Mouse (Mus musculus): Measurements from ENCODE around the gene Olfr193. TPM values are rescaled to one million over a fixed set of nuclear protein-coding genes. Genes with fewer than 3 reads are reported as not detected.
"Not testable (repeated sequence)": the region's sequence is repeated elsewhere in the genome, so short reads cannot be mapped to it uniquely, and the experiment has no call there.

The Olfr193 gene
- polyA plus RNA-seq, 1 experiment = not detected

GRCm38 (mm10) chr16:59077905-59078304, 33.8 kb downstream of the Olfr193 start, which contains the start of gene Olfr190:
Olfr190 (minus strand) TSS chr16:59078005.
- TF ChIP-seq CTCF (IDR thresholded peaks at IDR 0.05; ENCODE audit: insufficient read depth, low read depth, low read length) (no peak), POLR2A (IDR thresholded peaks at IDR 0.05; ENCODE audit: insufficient read depth, low read depth, low read length) (no peak)
- H3K4me1 ChIP-seq (ENCODE audit: control insufficient read depth, insufficient read depth, low read length) = no peaks in the 10 kb centered on the region
- no peak within 1 kb of the TSS for H3K4me3 ChIP-seq (ENCODE audit: insufficient read depth, low read depth, low read length)
- WGBS = 87% methylated on average over 5 of the region's 5 CpGs
- H3K27ac ChIP-seq (ENCODE audit: insufficient read depth, low read depth, low read length) = no peak within 1 kb of the TSS

- Histone ChIP-seq H3K27ac (ENCODE audit: insufficient read depth, low read depth, low read length) (no peak overlapping the region), H3K4me3 (ENCODE audit: insufficient read depth, low read depth, low read length) (no peak overlapping the region), H3K4me1 (ENCODE audit: control insufficient read depth, insufficient read depth, low read length) (no peaks in the 10 kb centered on the region)
- 94% methylated on average over 1 of the region's 1 CpGs for WGBS
- TF ChIP-seq POLR2A (IDR thresholded peaks at IDR 0.05; ENCODE audit: insufficient read depth, low read depth, low read length) (no peak), CTCF (IDR thresholded peaks at IDR 0.05; ENCODE audit: insufficient read depth, low read depth, low read length) (no peak)
Measured at GRCm38 (mm10) chr16:59073520-59073919, 38.2 kb downstream of the Olfr193 start.

GRCm38 (mm10) chr16:59071755-59072154, 39.9 kb downstream of the Olfr193 start:
- no peak for TF ChIP-seq CTCF (IDR thresholded peaks at IDR 0.05; ENCODE audit: insufficient read depth, low read depth, low read length)
- TF ChIP-seq POLR2A (IDR thresholded peaks at IDR 0.05; ENCODE audit: insufficient read depth, low read depth, low read length) = no peak
- Histone ChIP-seq H3K4me1 (ENCODE audit: control insufficient read depth, insufficient read depth, low read length) (no peaks in the 10 kb centered on the region), H3K27ac (ENCODE audit: insufficient read depth, low read depth, low read length) (no peak overlapping the region), H3K4me3 (ENCODE audit: insufficient read depth, low read depth, low read length) (no peak overlapping the region)

- WGBS = 69% methylated on average over 3 of the region's 3 CpGs
- not testable (repeated sequence) for H3K4me1 ChIP-seq (ENCODE audit: control insufficient read depth, insufficient read depth, low read length); H3K4me3 ChIP-seq (ENCODE audit: insufficient read depth, low read depth, low read length); H3K27ac ChIP-seq (ENCODE audit: insufficient read depth, low read depth, low read length)
Measured at GRCm38 (mm10) chr16:59062411-59062810, 49.3 kb downstream of the Olfr193 start.

Other genes with a start within 250 kb of the Olfr193 start
- not detected in 2 replicates for gene Olfr177, start 237.1 kb downstream of the Olfr193 start, polyA plus RNA-seq (2012; ENCODE audit: insufficient read depth, insufficient read length, low replicate concordance, missing spikeins)
- gene Olfr178, start 219.8 kb downstream of the Olfr193 start, polyA plus RNA-seq (2012; ENCODE audit: insufficient read depth, insufficient read length, low replicate concordance, missing spikeins) = not detected in 2 replicates
- not detected in 2 replicates for gene Olfr181, start 183.1 kb downstream of the Olfr193 start, polyA plus RNA-seq (2012; ENCODE audit: insufficient read depth, insufficient read length, low replicate concordance, missing spikeins)
- not detected in 2 replicates for gene Olfr180, start 182.5 kb downstream of the Olfr193 start, polyA plus RNA-seq (2012; ENCODE audit: insufficient read depth, insufficient read length, low replicate concordance, missing spikeins)
- gene Olfr183, start 116.5 kb downstream of the Olfr193 start, polyA plus RNA-seq (2012; ENCODE audit: insufficient read depth, insufficient read length, low replicate concordance, missing spikeins) = not detected in 2 replicates
- not detected in 2 replicates for gene Olfr186, start 81.6 kb downstream of the Olfr193 start, polyA plus RNA-seq (2012; ENCODE audit: insufficient read depth, insufficient read length, low replicate concordance, missing spikeins)
- not detected in 2 replicates for gene Olfr187, start 72.1 kb downstream of the Olfr193 start, polyA plus RNA-seq (2012; ENCODE audit: insufficient read depth, insufficient read length, low replicate concordance, missing spikeins)
- gene Olfr190, start 33.9 kb downstream of the Olfr193 start, polyA plus RNA-seq (2012; ENCODE audit: insufficient read depth, insufficient read length, low replicate concordance, missing spikeins) = not detected in 2 replicates
- not detected in 2 replicates for gene Olfr191, start 22.1 kb downstream of the Olfr193 start, polyA plus RNA-seq (2012; ENCODE audit: insufficient read depth, insufficient read length, low replicate concordance, missing spikeins)
- not detected in 2 replicates for gene Olfr194, start 9.2 kb upstream of the Olfr193 start, polyA plus RNA-seq (2012; ENCODE audit: insufficient read depth, insufficient read length, low replicate concordance, missing spikeins)
- gene Olfr195, start 35.2 kb upstream of the Olfr193 start, polyA plus RNA-seq (2012; ENCODE audit: insufficient read depth, insufficient read length, low replicate concordance, missing spikeins) = not detected in 2 replicates
- gene Olfr196, start 58.6 kb upstream of the Olfr193 start, polyA plus RNA-seq (2012; ENCODE audit: insufficient read depth, insufficient read length, low replicate concordance, missing spikeins) = not detected in 2 replicates
- not detected in 2 replicates for gene Olfr198, start 91.7 kb upstream of the Olfr193 start, polyA plus RNA-seq (2012; ENCODE audit: insufficient read depth, insufficient read length, low replicate concordance, missing spikeins)
- gene Olfr199, start 107.9 kb upstream of the Olfr193 start, polyA plus RNA-seq (2012; ENCODE audit: insufficient read depth, insufficient read length, low replicate concordance, missing spikeins) = not detected in 2 replicates
- not detected in 2 replicates for gene Olfr201, start 160.8 kb upstream of the Olfr193 start, polyA plus RNA-seq (2012; ENCODE audit: insufficient read depth, insufficient read length, low replicate concordance, missing spikeins)
- not detected in 2 replicates for gene Olfr202, start 174.9 kb upstream of the Olfr193 start, polyA plus RNA-seq (2012; ENCODE audit: insufficient read depth, insufficient read length, low replicate concordance, missing spikeins)
- not detected in 2 replicates for gene Olfr203, start 187.0 kb upstream of the Olfr193 start, polyA plus RNA-seq (2012; ENCODE audit: insufficient read depth, insufficient read length, low replicate concordance, missing spikeins)
- gene Olfr204, start 206.4 kb upstream of the Olfr193 start, polyA plus RNA-seq (2012; ENCODE audit: insufficient read depth, insufficient read length, low replicate concordance, missing spikeins) = not detected in 2 replicates
- not detected in 2 replicates for gene Olfr205, start 219.3 kb upstream of the Olfr193 start, polyA plus RNA-seq (2012; ENCODE audit: insufficient read depth, insufficient read length, low replicate concordance, missing spikeins)
- not detected in 2 replicates for gene Olfr206, start 237.4 kb upstream of the Olfr193 start, polyA plus RNA-seq (2012; ENCODE audit: insufficient read depth, insufficient read length, low replicate concordance, missing spikeins)

Measured in olfactory bulb, adult 2 months (tissue).